Mouse (Mus musculus): ENCODE results near the gene Prdm4. TPM values are rescaled to one million over a fixed set of nuclear protein-coding genes. Genes with fewer than 3 reads are reported as not detected.
A peak's percentile ranks its signal among the peaks of the same experiment; 100 is the strongest.

Prdm4 gene
- polyA plus RNA-seq (2014; fragmentation: Nextera tagmentation; extraction: Ambion mirVana) = 16.4 and 17.9 TPM in 2 replicates

DNA sequence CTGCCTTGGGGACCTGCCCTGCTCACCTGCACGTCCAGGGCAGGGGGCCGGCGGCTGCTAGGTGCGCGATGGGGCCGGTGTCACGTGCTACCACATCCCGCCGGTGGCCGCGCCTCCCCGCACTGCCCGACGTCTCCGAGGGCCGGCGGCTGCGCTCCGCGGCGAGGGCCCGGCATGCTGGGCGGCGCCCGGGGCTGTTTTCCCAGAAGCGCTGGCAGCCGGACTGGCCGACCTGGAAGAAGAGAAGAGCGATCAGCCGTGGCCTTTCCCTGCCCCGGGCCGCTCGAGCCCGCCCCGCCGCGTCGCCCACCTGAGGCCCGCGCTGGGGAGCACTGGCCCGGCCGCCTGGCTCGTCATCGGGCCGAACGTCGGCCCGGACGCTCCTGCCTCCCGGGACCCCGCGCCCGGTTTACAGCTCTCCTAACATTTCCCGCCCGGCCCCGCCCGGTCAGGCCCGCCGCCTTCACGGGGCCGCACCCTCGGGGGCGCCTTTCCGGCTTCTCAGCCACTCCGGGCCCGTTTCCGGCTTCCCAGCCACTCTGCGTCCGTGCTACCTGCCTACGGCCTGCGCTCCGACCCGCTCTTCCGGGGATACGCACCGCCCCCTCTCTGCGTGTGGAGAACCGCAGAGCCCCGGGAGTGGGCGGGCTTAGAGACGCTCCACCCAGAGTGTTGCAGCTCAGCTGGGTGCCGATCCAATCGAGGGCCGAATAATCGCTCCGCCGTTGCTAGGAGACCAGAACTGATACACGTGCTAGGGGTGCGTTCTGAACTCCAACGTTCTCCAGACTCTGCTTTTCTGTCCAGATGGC lies at the start of gene Prdm4:
Gene Prdm4, minus strand, starts transcription at position 645 of the 812 bp plus-strand sequence.
- DNase-seq (ENCODE audit: low spot score) = peak; percentile 96
- H3K9ac ChIP-seq (ENCODE audit: low read depth, low read length) = peak within 1 kb of the TSS; percentile 91
- peak within 1 kb of the TSS; percentile 90 for H3K4me2 ChIP-seq
- peaks cover 7% of the 10 kb centered on the region for H3K36me3 ChIP-seq (ENCODE audit: control insufficient read depth, insufficient read depth, low read length)
- H3K27me3 ChIP-seq (replicated peaks; ENCODE audit: control insufficient read depth, insufficient read depth, low read length) = no peaks in the 10 kb centered on the region
- peaks cover 6% of the 10 kb centered on the region for H3K4me1 ChIP-seq (replicated peaks; ENCODE audit: control insufficient read depth, insufficient read depth, low read length)
- under 1% methylated on average over 77 of the region's 90 CpGs for WGBS
- ATAC-seq (replicated peaks; ENCODE audit: low FRiP score) = peak; percentile 99
- H3K27ac ChIP-seq (ENCODE audit: low read depth, low read length) = peak within 1 kb of the TSS; percentile 90
- peak within 1 kb of the TSS; percentile 93 for H3K4me3 ChIP-seq (ENCODE audit: low read depth, low read length)
- H3K9me3 ChIP-seq (ENCODE audit: control insufficient read depth, low read length) = no peaks in the 10 kb centered on the region

DNA sequence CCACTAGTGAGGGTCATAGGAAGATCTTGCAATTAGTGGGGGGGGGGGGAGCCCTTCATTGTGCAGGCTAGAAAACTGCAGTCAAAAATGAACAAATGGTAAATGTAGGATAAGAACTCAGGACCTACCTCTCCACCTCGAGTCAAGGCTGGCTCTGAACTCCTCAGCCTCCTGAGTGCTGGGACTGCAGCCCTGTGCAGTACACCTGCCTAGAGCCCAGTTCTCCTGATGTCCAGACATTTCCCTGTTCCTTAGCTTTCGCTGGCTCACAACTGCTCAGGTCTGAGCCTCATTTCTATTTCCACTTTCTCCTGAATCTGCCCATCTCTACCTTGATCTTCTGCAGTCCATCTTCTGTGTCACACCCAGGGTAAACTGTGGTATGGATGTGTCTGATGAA lies 49.5 kb upstream of the Prdm4 start:
- Histone ChIP-seq H3K4me1 (replicated peaks; ENCODE audit: control insufficient read depth, insufficient read depth, low read length) (no peaks in the 10 kb centered on the region), H3K27me3 (replicated peaks; ENCODE audit: control insufficient read depth, insufficient read depth, low read length) (no peaks in the 10 kb centered on the region), H3K4me3 (ENCODE audit: low read depth, low read length) (no peak overlapping the region), H3K9me3 (ENCODE audit: control insufficient read depth, low read length) (no peaks in the 10 kb centered on the region), H3K36me3 (ENCODE audit: control insufficient read depth, insufficient read depth, low read length) (no peaks in the 10 kb centered on the region), H3K4me2 (no peak overlapping the region), H3K9ac (ENCODE audit: low read depth, low read length) (no peak overlapping the region), H3K27ac (ENCODE audit: low read depth, low read length) (no peak overlapping the region)
- 45% methylated on average over 2 of the region's 2 CpGs for WGBS
- ATAC-seq (replicated peaks; ENCODE audit: low FRiP score) (no peak), DNase-seq (ENCODE audit: low spot score) (no peak)

DNA sequence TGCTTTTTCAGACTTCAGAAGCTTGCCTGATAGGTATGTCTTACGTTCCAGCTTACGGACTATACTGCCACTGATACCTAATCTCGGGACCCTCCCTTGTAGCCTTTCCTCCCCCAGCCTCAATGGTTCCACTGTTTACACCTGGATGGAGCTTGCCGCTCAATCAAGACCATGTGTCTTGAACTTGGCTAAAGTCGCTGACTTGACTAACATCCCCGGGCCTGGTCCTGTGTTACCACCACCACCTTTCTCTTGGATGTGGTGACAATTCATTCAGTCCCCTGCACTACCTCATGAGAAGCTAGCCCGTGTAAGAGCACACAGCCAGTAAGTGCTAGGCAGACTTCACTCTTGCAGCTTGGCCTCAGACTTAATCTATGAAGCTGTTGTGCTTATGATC lies 47.4 kb upstream of the Prdm4 start:
- H3K27ac ChIP-seq (ENCODE audit: low read depth, low read length) = no peak overlapping the region
- 82% methylated on average over 7 of the region's 7 CpGs for WGBS
- no peaks in the 10 kb centered on the region for H3K4me1 ChIP-seq (replicated peaks; ENCODE audit: control insufficient read depth, insufficient read depth, low read length)
- no peaks in the 10 kb centered on the region for H3K27me3 ChIP-seq (replicated peaks; ENCODE audit: control insufficient read depth, insufficient read depth, low read length)
- H3K36me3 ChIP-seq (ENCODE audit: control insufficient read depth, insufficient read depth, low read length) = no peaks in the 10 kb centered on the region
- no peak overlapping the region for H3K4me2 ChIP-seq
- no peak for ATAC-seq (replicated peaks; ENCODE audit: low FRiP score)
- no peaks in the 10 kb centered on the region for H3K9me3 ChIP-seq (ENCODE audit: control insufficient read depth, low read length)
- DNase-seq (ENCODE audit: low spot score) = no peak
- no peak overlapping the region for H3K9ac ChIP-seq (ENCODE audit: low read depth, low read length)
- H3K4me3 ChIP-seq (ENCODE audit: low read depth, low read length) = no peak overlapping the region

DNA sequence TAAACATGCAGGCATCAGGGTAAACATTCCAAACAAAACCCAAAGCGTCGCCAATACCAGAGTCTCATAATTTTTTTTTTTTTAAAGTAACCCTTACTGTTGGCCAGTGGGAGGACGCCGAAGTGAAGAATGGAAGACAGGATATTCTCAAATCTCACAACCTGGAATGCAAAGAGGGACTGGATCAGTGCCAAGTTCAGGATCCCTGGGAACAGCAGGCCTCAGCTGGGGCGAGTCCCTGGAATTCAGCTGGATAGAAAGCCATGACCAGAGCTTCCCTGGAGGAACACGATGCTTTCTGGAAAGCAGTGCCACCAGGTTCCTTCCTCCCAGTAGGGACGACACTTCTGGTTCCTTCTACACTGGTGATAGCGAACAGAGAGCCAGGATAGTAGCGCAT lies 46.0 kb upstream of the Prdm4 start:
- no peaks in the 10 kb centered on the region for H3K27me3 ChIP-seq (replicated peaks; ENCODE audit: control insufficient read depth, insufficient read depth, low read length)
- no peaks in the 10 kb centered on the region for H3K9me3 ChIP-seq (ENCODE audit: control insufficient read depth, low read length)
- H3K27ac ChIP-seq (ENCODE audit: low read depth, low read length) = no peak overlapping the region
- DNase-seq (ENCODE audit: low spot score) (no peak), ATAC-seq (replicated peaks; ENCODE audit: low FRiP score) (no peak)
- no peaks in the 10 kb centered on the region for H3K4me1 ChIP-seq (replicated peaks; ENCODE audit: control insufficient read depth, insufficient read depth, low read length)
- 72% methylated on average over 9 of the region's 9 CpGs for WGBS
- H3K4me2 ChIP-seq = no peak overlapping the region
- no peak overlapping the region for H3K4me3 ChIP-seq (ENCODE audit: low read depth, low read length)
- H3K36me3 ChIP-seq (ENCODE audit: control insufficient read depth, insufficient read depth, low read length) = no peaks in the 10 kb centered on the region
- H3K9ac ChIP-seq (ENCODE audit: low read depth, low read length) = no peak overlapping the region

DNA sequence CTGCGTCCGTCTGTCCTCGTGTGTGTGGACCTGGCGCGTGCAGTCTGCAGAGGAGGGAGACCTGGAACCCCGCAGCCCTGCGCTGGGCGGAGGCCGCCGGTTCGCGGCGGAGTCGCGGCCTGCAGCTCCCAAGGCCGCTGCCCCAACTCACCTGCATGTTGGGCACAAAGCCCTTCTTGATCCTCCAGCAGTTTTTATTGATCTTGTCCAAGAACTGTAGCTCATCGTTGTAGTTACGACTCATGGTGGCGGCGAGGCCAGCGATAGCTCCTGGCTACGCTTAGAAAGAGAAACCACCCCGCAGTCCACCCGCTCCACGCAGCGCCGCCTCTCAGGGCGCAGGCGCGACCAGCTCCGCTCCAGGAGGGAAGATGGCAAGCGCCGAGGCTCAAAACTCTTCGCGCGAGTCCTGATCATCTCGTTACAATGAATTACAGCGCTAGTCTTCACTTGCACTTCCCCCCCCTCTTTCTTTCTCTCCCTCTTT lies 40.6 kb upstream of the Prdm4 start, which contains the start of gene Rtcb:
Gene Rtcb, minus strand, starts transcription at position 360 of the 487 bp plus-strand sequence.
- DNase-seq (ENCODE audit: low spot score) = peak; percentile 90
- Histone ChIP-seq H3K36me3 (ENCODE audit: control insufficient read depth, insufficient read depth, low read length) (peaks cover 21% of the 10 kb centered on the region), H3K4me3 (ENCODE audit: low read depth, low read length) (peak within 1 kb of the TSS; percentile 99), H3K9ac (ENCODE audit: low read depth, low read length) (peak within 1 kb of the TSS; percentile 94), H3K4me2 (peak within 1 kb of the TSS; percentile 94), H3K4me1 (replicated peaks; ENCODE audit: control insufficient read depth, insufficient read depth, low read length) (no peaks in the 10 kb centered on the region), H3K9me3 (ENCODE audit: control insufficient read depth, low read length) (no peaks in the 10 kb centered on the region), H3K27me3 (replicated peaks; ENCODE audit: control insufficient read depth, insufficient read depth, low read length) (no peaks in the 10 kb centered on the region), H3K27ac (ENCODE audit: low read depth, low read length) (peak within 1 kb of the TSS; percentile 28)
- under 1% methylated on average over 38 of the region's 38 CpGs for WGBS
- peak; percentile 92 for ATAC-seq (replicated peaks; ENCODE audit: low FRiP score)

DNA sequence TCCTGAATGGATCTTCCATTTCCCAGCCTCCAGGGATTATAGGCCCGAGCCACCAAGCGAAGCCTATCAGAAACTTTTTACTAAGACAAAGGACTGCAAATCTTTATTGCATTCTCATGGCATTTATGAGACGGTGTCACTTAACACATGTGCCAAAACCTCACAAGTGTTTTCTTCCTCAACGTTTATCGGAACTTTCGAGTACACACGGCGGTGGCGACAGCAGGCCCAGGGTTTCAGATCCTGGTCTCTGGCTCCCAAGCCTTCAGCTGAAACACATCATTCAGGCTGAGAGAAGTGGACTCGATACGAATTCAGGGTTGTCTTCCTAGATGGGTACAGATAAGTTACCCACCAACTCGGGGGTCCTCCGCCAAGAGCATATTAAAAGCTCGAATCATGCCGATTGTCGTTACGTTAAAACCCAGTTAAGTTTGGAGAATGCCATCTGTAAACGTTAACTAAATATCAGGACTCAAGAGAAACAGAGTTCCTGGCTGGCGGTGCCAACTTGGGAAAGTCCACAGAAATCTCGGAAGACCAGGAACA lies 40.0 kb upstream of the Prdm4 start:
- H3K27me3 ChIP-seq (replicated peaks; ENCODE audit: control insufficient read depth, insufficient read depth, low read length) = no peaks in the 10 kb centered on the region
- H3K4me1 ChIP-seq (replicated peaks; ENCODE audit: control insufficient read depth, insufficient read depth, low read length) = no peaks in the 10 kb centered on the region
- ATAC-seq (replicated peaks; ENCODE audit: low FRiP score) = no peak
- H3K4me3 ChIP-seq (ENCODE audit: low read depth, low read length) = peak overlapping the region; percentile 99
- H3K9ac ChIP-seq (ENCODE audit: low read depth, low read length) = peak overlapping the region; percentile 94
- peak overlapping the region; percentile 94 for H3K4me2 ChIP-seq
- peaks cover 23% of the 10 kb centered on the region for H3K36me3 ChIP-seq (ENCODE audit: control insufficient read depth, insufficient read depth, low read length)
- peak overlapping the region; percentile 28 for H3K27ac ChIP-seq (ENCODE audit: low read depth, low read length)
- WGBS = 4% methylated on average over 20 of the region's 20 CpGs
- H3K9me3 ChIP-seq (ENCODE audit: control insufficient read depth, low read length) = no peaks in the 10 kb centered on the region
- DNase-seq (ENCODE audit: low spot score) = peak; percentile 34

DNA sequence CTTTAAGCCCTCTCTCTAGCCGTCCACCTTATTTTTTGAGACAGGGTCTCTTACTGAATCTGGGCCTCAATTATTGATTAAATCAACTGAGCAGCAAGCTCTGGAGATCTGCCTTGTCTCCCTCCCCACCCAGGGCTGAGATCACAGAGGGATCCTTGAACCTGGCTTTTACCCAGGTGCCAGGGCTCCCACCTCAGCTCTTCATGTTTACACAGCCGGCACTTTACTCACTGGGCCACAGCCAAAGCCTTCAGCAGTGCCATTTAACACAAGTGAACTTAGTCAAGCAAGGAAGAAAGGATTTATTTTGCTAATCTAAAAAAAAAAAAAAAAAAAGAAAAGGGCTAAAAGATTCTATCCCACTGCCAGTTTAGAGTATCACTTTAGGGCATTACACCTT lies 37.5 kb upstream of the Prdm4 start:
- Histone ChIP-seq H3K9me3 (ENCODE audit: control insufficient read depth, low read length) (no peaks in the 10 kb centered on the region), H3K4me1 (replicated peaks; ENCODE audit: control insufficient read depth, insufficient read depth, low read length) (no peaks in the 10 kb centered on the region), H3K27ac (ENCODE audit: low read depth, low read length) (no peak overlapping the region), H3K27me3 (replicated peaks; ENCODE audit: control insufficient read depth, insufficient read depth, low read length) (no peaks in the 10 kb centered on the region), H3K36me3 (ENCODE audit: control insufficient read depth, insufficient read depth, low read length) (peaks cover 36% of the 10 kb centered on the region), H3K9ac (ENCODE audit: low read depth, low read length) (no peak overlapping the region), H3K4me3 (ENCODE audit: low read depth, low read length) (no peak overlapping the region), H3K4me2 (no peak overlapping the region)
- no peak for DNase-seq (ENCODE audit: low spot score)
- WGBS = 88% methylated on average over 2 of the region's 2 CpGs
- ATAC-seq (replicated peaks; ENCODE audit: low FRiP score) = no peak

DNA sequence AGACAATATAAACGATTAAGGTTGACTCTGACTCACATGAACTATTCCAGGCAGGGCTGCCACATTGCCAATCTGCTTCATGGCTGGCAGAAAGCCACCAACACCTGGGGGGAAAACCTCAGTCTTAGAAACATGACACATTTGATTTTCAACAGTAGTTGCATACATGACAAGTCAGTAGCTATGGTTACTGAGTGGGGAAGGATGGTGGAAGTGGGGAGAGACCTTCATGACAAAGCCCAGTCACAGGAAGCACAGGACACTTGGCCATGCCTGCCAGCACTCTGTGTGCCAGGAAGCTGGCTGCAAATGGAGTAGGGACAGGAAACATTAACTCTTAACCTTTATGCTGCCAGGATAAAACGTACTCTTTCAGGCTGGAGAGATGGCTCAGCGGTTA lies 36.5 kb upstream of the Prdm4 start:
- H3K4me2 ChIP-seq = no peak overlapping the region
- no peaks in the 10 kb centered on the region for H3K4me1 ChIP-seq (replicated peaks; ENCODE audit: control insufficient read depth, insufficient read depth, low read length)
- no peak overlapping the region for H3K9ac ChIP-seq (ENCODE audit: low read depth, low read length)
- no peaks in the 10 kb centered on the region for H3K27me3 ChIP-seq (replicated peaks; ENCODE audit: control insufficient read depth, insufficient read depth, low read length)
- no peaks in the 10 kb centered on the region for H3K9me3 ChIP-seq (ENCODE audit: control insufficient read depth, low read length)
- DNase-seq (ENCODE audit: low spot score) = no peak
- no peak overlapping the region for H3K4me3 ChIP-seq (ENCODE audit: low read depth, low read length)
- ATAC-seq (replicated peaks; ENCODE audit: low FRiP score) = no peak
- H3K27ac ChIP-seq (ENCODE audit: low read depth, low read length) = no peak overlapping the region
- WGBS = 81% methylated on average over 3 of the region's 3 CpGs
- H3K36me3 ChIP-seq (ENCODE audit: control insufficient read depth, insufficient read depth, low read length) = peaks cover 46% of the 10 kb centered on the region

Data from liver, embryonic 11.5 days (tissue).